Mouse (Mus musculus) embryo, embryonic 11 days (tissue): Measurements from ENCODE around the gene Adipor2.
"Not testable (repeated sequence)": the region's sequence is repeated elsewhere in the genome, so short reads cannot be mapped to it uniquely, and the experiment has no call there.

ENCODE experiments used
- DNase-seq: peaks from one replicate; pipeline ENCODE4 v3.0.0-alpha.2; 2015

The Adipor2 gene

DNA sequence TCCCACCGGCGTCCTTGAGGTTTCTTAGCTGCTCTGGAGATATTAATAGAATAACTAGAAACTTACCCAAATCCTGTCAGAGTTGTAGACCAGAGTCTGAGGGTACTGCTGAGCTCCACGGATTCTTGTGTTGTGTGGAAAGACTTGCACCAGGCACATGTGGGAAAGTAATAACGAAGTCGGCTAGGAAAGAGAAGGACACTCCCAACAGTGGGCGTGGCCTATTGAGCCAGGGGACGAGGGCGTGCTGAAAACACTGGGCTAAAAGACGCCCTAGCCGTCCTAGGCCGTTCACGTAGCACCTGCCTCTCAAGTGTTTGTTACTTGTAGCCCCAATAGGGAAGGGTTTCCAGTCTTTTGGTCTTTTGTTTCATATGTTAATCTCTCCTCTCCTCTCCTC, at the start of gene Adipor2:
TSS of gene Adipor2 (minus strand) at position 351 of the 400 bp plus-strand sequence.
- peak; percentile 86 for DNase-seq

DNA sequence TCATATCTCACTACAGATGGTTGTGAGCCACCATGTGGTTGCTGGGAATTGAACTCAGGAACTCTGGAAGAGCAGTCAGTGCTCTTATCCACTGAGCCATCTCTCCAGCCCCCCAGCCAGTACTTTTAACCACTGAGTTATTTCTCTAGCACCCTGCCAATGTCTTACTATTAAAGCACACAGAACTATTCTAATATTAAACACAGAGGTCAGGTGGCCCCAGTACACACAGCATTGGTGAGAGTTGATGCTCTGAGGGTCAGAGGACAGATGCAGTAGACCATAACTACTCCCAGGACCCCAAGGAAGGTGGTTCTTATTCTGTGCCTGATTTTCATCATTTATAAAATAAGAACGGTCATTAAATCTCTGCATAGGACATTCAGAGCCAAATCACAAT, 48.7 kb upstream of the Adipor2 start:
- DNase-seq = no peak

GRCm38 (mm10) chr6:119460391-119460790, 42.9 kb upstream of the Adipor2 start:
- no peak for DNase-seq

DNA sequence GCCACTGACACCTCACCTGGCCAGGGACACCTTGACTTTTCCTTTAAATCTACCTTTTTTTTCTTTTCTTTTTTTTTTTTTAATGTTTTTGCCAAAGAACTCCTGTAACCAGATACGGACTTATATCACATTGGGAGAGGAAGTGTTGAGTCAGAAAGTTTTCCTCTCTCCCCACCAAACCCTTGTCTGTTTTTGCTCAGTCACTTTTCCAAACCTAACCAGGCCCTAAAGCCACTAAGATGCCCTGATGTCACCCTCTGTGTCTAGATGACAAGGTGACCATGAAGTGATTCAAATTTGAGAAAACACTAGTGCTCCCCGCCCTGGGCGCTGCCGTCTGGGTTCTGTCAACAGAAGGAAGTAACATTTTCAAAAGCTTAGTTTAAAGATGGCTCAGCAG, 41.5 kb upstream of the Adipor2 start:
- DNase-seq = no peak

- DNase-seq = no peak
Observed at GRCm38 (mm10) chr6:119458166-119458565, 40.7 kb upstream of the Adipor2 start.

DNA sequence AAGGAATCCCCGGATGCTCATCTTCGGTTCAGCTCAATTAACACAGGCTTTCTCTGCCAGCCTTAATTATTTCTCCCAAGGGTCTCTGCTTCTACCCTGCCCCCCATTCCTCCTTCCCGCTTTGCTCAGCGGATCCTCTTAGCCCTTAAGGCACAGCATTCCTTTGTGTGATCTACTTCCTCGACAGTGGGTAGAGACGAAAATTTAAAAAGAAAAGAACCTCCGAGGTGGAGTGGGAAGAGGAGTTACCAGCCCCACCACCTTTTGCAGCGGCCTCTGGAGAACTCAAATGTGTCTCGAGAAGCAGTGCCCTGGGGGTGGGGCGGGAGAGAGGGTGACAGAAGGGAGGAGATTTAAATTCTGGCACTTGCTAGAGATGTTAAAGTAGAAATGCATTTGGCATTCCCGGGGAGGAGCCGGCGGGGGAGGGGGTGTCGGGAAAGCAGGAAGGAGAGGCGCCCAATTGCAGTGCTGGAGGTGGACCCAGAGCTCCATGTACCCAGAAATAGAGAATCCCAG, 34.5 kb upstream of the Adipor2 start:
- peak; percentile 78 for DNase-seq

DNA sequence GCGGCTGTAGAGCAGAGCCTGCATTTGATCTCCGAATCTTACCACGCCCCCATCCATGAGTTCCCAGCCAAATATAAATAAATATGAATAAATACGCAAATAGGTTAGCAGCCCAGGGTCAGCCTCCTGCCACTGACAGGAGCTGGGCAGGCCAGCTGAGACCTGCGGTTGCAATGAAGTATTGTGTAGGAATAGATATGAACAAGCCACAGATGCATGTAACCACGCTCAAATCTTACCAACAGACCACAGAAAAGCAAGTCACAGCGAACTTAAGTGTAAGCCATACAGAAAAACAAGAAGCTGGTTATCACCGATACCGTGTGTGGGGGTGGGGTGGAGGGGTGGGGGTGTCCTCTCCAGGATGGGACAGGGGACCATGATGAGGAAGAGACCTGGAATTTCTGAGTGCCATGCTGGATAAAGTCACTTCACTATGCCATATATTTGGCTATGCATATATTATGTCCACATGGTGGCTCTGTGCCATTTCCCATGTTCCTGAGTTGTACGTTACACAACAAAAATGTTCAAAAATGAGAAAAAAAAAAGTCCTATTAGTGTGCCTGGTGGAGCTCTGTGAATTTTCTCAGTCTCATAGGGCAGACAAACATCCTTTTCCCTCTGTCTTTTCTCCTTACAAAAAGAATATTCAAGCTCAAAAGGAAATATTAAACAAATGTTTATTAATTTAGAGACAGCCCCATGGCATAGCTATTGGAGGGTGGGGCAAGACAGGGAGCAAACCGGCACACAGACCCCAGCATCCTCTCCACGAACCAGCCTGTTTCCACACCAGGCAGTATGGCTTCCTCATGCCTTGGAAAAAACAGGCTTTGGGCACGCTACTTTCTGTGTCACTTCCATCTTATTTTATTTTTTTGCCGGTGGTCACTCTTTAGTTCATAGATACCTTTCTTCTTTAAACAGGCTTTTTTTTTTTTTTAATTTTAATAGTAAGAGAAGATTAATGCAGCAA, 33.8 kb upstream of the Adipor2 start:
- DNase-seq = no peak

GRCm38 (mm10) chr6:119449060-119449499, 31.6 kb upstream of the Adipor2 start:
- peak; percentile 88 for DNase-seq

GRCm38 (mm10) chr6:119448321-119449059, 31.0 kb upstream of the Adipor2 start:
- DNase-seq = peak; percentile 66

- DNase-seq = no peak
Observed at GRCm38 (mm10) chr6:119445671-119446607, 28.4 kb upstream of the Adipor2 start.

DNA sequence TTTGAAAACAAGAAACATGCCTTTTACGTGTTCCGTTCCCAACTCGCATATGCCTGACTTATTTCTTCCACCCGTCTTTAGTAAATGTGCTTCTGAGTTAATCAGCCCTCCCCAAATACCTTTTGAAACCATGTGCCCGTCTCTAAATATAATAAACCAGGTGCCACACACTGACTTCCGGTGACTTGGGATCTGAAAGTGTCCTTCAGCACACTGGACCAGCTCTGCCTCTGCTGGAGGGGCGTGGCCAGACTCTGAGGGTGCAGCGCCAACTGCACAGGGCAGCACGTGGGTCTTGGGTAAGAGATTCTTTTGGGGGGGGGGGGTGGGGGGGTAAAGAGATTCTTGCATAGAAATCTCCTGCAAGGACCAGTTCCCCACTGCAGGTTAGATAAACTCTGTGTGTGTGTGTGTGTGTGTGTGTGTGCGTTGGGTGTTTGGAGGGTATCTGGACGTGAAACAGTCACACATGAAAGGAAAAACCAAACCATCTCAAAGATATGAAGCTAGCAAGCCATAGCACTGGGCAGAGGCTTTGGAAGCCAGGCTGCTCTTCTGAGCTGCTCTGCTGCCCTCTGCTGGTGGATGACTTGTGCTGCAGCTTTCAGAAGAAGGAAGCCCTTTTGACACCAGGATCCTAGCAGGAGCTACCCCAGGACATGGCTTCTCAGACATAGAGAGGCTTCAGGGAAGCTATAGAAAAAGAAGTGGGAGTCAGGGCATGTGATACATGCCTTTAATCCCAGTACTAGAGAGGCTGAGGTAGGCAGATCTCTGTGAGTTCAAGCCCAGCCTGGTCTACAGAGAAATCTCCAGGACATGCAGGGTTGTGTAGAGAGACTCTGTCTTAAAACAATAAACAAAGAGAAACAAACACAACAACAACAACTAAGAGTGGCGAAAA, 26.5 kb upstream of the Adipor2 start:
- peak; percentile 93 for DNase-seq

DNA sequence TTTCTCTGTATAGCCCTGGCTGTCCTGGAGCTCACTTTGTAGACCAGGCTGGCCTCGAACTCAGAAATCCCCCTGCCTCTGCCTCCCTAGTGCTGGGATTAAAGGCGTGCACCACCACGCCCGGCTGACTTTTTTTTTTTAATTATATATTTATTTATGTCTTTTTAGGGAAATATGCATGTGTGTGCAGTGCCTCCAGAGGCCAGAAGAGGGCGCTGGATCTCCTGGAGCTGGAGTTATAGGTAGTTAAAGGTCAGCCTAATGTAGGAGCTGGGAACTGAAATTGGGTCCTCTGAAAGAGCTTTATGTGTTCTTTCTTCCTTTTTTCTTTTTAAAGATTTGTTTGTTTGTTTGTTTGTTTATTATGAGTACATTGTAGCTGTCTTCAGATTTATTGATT, 25.2 kb upstream of the Adipor2 start:
- DNase-seq = not testable (repeated sequence)

GRCm38 (mm10) chr6:119437894-119438761, 20.6 kb upstream of the Adipor2 start:
- peak; percentile 46 for DNase-seq

DNA sequence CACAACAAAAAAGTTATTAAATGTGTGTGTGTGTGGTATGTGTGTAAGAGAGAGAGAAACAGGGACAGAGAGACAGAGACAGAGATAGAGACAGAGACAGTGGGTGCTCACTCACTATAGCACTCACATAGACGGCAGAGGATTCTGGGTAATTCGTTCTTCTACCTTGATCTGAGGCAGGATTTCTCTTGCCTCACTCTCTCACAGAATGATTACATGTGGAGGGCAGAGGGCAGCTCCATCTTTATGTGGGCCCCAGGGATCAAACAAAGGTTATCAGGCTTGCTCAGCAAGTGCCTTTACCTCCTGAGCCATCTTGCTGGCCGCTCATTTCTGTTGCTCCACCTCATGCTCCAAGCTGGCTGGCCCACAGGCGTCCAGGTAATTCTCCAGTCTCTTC, 16.9 kb upstream of the Adipor2 start:
- no peak for DNase-seq

- DNase-seq = no peak
Observed at GRCm38 (mm10) chr6:119431751-119432324, 14.3 kb upstream of the Adipor2 start.

- DNase-seq = peak; percentile 58
Observed at GRCm38 (mm10) chr6:119430508-119430907, 13.0 kb upstream of the Adipor2 start.

DNA sequence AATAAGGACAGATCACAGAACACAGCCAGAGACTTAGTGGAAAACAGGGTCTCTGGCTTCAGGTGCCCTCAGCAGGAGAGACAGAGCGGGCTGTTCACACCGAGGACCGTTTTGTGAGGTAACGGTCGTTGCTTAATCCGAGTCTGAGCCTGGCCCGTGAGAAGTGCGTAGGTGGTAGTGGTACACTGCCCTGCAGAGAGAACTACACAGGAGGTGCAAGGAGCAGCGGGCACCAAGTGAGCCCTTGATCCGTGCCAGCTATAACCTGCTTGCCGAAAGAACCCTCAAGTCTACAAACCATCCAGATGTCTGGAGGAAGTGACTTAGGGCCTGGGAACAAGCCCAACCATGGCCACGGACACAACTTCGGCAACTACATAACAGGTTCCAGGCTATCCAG, 11.8 kb upstream of the Adipor2 start:
- DNase-seq = no peak

DNA sequence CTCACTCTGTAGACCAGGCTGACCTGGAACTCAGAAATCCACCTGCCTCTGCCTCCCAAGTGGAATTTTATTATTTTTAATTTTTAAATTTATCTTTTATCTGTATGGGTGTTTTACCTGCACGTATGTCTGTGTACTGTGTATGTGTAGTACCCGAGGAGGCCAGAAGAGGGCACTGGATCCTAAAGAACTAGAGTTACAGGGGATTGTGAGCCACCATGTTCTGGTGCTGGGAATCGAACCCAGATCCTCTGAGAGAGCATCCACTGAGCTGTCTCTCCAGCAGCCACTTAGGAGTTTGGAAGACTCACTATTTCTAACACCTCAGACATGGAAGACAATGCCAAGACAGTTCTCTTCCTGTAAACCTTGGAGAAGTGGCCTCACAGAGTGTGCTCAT, 11.1 kb upstream of the Adipor2 start:
- DNase-seq = no peak

DNA sequence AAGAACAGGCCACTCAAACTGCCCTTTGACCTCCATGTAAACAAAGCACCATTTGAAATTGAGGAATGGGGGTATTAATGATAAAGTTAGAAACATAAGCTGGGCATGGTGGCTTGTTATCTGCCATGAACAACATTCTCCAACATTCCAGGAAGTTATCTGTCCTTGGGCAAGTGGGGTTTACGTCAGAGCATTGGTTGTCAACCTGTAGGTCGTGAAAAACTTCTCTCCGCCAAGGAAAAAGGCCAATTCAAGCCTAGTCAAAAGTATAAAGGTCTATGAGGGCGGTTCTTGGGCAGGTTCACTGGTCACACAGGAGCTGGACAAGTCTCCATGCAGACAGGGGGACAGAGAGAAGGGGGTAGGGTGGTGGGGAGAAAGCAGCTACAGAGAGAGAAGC, 3.5 kb upstream of the Adipor2 start:
- DNase-seq = no peak

DNA sequence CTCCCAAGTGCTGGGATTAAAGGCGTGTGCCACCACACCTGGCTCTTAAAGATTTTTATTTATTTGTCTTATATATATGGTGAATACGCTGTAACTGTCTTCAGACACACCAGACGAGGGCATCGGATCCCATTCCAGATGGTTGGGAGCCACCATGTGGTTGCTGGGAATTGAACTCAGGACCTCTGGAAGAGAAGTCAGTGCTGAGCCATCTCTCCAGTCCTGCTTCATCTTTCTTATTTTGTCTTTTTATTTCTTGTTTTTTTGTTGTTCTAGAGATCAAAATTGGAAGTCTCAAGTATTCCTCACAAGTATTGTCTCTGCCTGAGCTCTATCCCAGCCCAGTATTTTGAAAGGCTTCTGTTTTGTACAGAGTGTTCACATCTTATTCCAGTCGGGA, 2.9 kb upstream of the Adipor2 start:
- DNase-seq = no peak
